Mouse (Mus musculus): ENCODE results near the gene Zfyve21. TPM values are rescaled to one million over a fixed set of nuclear protein-coding genes. Genes with fewer than 3 reads are reported as not detected.

The Zfyve21 gene
- polyA plus RNA-seq, 1 experiment from 2014 or later: 95.6 TPM

DNA sequence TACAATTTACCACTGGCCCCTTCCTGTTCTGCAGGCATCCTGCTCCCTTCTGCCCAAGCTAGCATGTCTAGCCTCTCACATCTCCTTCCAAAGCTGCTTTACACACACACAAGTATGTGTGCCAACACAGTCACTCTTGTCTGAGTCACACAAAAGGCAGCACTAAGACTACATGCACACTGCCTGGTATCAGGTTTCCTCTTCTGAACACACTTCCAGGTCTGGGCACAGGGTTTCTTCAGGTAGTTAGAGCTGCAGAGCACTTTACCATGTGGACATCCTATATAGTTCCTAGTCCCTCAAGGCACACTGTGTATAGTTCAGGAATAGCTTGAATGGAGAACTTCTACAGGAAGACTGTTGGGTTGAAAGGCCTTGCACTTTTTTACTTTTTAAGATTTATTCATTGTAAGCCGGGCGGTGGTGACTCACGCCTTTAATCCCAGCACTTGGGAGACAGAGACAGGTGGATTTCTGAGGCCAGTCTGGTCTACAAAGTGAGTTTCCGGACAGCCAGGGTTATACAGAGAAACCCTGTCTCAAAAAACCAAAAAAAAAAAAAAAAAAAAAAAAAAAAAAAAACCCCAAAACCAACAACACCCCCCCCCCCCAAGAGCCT, 50.3 kb downstream of the Zfyve21 start:
- WGBS: 86% methylated on average over 4 of the region's 4 CpGs
- DNase-seq (ENCODE audit: low spot score): no peak
- no peak overlapping the region for H3K4me2 ChIP-seq
- no peaks in the 10 kb centered on the region for H3K27me3 ChIP-seq (replicated peaks; ENCODE audit: control insufficient read depth, insufficient read depth, low read length)
- no peak for ATAC-seq (replicated peaks; ENCODE audit: low FRiP score)
- H3K4me3 ChIP-seq (ENCODE audit: low read depth, low read length): no peak overlapping the region
- no peaks in the 10 kb centered on the region for H3K9me3 ChIP-seq (ENCODE audit: control insufficient read depth, low read length)
- H3K36me3 ChIP-seq (ENCODE audit: control insufficient read depth, insufficient read depth, low read length): peaks cover 2% of the 10 kb centered on the region; the same call in 1 of the 2 replicates
- no peak overlapping the region for H3K9ac ChIP-seq (ENCODE audit: low read depth, low read length)
- H3K27ac ChIP-seq (ENCODE audit: low read depth, low read length): no peak overlapping the region
- no peaks in the 10 kb centered on the region for H3K4me1 ChIP-seq (replicated peaks; ENCODE audit: control insufficient read depth, insufficient read depth, low read length)

DNA sequence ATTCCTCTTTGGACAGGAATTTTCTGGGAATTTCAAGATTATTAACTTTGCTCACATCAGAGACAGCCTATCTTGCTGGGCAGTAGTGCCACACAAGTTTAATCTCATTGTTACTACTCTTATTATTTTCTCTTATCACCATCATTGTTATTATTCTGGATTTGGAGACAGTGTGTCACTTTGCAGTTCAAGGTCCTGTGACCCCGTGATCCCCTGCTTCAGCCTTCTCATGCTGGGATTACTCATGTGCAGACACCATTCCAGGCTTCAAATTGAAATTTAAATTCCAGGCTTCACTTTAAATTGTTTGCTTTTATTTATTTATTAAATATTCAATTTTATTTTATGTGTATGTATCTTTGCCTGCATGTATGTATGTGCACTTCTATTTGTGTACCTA, 55.8 kb downstream of the Zfyve21 start:
- no peak overlapping the region for H3K4me3 ChIP-seq (ENCODE audit: low read depth, low read length)
- WGBS: 85% methylated on average over 1 of the region's 1 CpGs
- no peaks in the 10 kb centered on the region; the same call in 1 of the 2 replicates for H3K36me3 ChIP-seq (ENCODE audit: control insufficient read depth, insufficient read depth, low read length)
- no peak overlapping the region for H3K27ac ChIP-seq (ENCODE audit: low read depth, low read length)
- H3K4me1 ChIP-seq (replicated peaks; ENCODE audit: control insufficient read depth, insufficient read depth, low read length): no peaks in the 10 kb centered on the region
- H3K4me2 ChIP-seq: no peak overlapping the region
- no peak for DNase-seq (ENCODE audit: low spot score)
- no peaks in the 10 kb centered on the region for H3K9me3 ChIP-seq (ENCODE audit: control insufficient read depth, low read length)
- H3K9ac ChIP-seq (ENCODE audit: low read depth, low read length): no peak overlapping the region
- no peak for ATAC-seq (replicated peaks; ENCODE audit: low FRiP score)
- H3K27me3 ChIP-seq (replicated peaks; ENCODE audit: control insufficient read depth, insufficient read depth, low read length): no peaks in the 10 kb centered on the region

- ATAC-seq (replicated peaks; ENCODE audit: low FRiP score): no peak
Measured at GRCm38 (mm10) chr12:111870811-111871210, 56.8 kb downstream of the Zfyve21 start.

GRCm38 (mm10) chr12:111872079-111872478, 58.1 kb downstream of the Zfyve21 start:
- Histone ChIP-seq H3K9ac (ENCODE audit: low read depth, low read length) (no peak overlapping the region), H3K4me1 (replicated peaks; ENCODE audit: control insufficient read depth, insufficient read depth, low read length) (0 out of 2 replicates have a peak, but pooled peaks cover 3% of the 10 kb centered on the region), H3K4me3 (ENCODE audit: low read depth, low read length) (no peak overlapping the region), H3K9me3 (ENCODE audit: control insufficient read depth, low read length) (no peaks in the 10 kb centered on the region), H3K36me3 (ENCODE audit: control insufficient read depth, insufficient read depth, low read length) (no peaks in the 10 kb centered on the region; the same call in 1 of the 2 replicates), H3K27me3 (replicated peaks; ENCODE audit: control insufficient read depth, insufficient read depth, low read length) (no peaks in the 10 kb centered on the region), H3K27ac (ENCODE audit: low read depth, low read length) (no peak overlapping the region), H3K4me2 (no peak overlapping the region)
- no peak for DNase-seq (ENCODE audit: low spot score)
- no peak for ATAC-seq (replicated peaks; ENCODE audit: low FRiP score)
- 63% methylated on average over 5 of the region's 5 CpGs for WGBS

More at GRCm38 (mm10) chr12:111870811-111871210, 56.8 kb downstream of the Zfyve21 start:
- Histone ChIP-seq H3K27ac (ENCODE audit: low read depth, low read length) (no peak overlapping the region), H3K4me3 (ENCODE audit: low read depth, low read length) (no peak overlapping the region), H3K27me3 (replicated peaks; ENCODE audit: control insufficient read depth, insufficient read depth, low read length) (no peaks in the 10 kb centered on the region), H3K36me3 (ENCODE audit: control insufficient read depth, insufficient read depth, low read length) (no peaks in the 10 kb centered on the region; the same call in 1 of the 2 replicates), H3K9me3 (ENCODE audit: control insufficient read depth, low read length) (no peaks in the 10 kb centered on the region), H3K9ac (ENCODE audit: low read depth, low read length) (no peak overlapping the region), H3K4me1 (replicated peaks; ENCODE audit: control insufficient read depth, insufficient read depth, low read length) (0 out of 2 replicates have a peak, but pooled peaks cover 2% of the 10 kb centered on the region), H3K4me2 (no peak overlapping the region)
- DNase-seq (ENCODE audit: low spot score): no peak
- 92% methylated on average over 7 of the region's 7 CpGs for WGBS

GRCm38 (mm10) chr12:111874601-111875140, 60.7 kb downstream of the Zfyve21 start:
- Histone ChIP-seq H3K27me3 (replicated peaks; ENCODE audit: control insufficient read depth, insufficient read depth, low read length) (no peaks in the 10 kb centered on the region), H3K27ac (ENCODE audit: low read depth, low read length) (no peak overlapping the region), H3K4me3 (ENCODE audit: low read depth, low read length) (no peak overlapping the region), H3K4me1 (replicated peaks; ENCODE audit: control insufficient read depth, insufficient read depth, low read length) (0 out of 2 replicates have a peak, but pooled peaks cover 3% of the 10 kb centered on the region), H3K36me3 (ENCODE audit: control insufficient read depth, insufficient read depth, low read length) (no peaks in the 10 kb centered on the region), H3K9ac (ENCODE audit: low read depth, low read length) (no peak overlapping the region), H3K4me2 (no peak overlapping the region), H3K9me3 (ENCODE audit: control insufficient read depth, low read length) (no peaks in the 10 kb centered on the region)
- DNase-seq (ENCODE audit: low spot score): no peak
- WGBS: 77% methylated on average over 1 of the region's 1 CpGs
- ATAC-seq (replicated peaks; ENCODE audit: low FRiP score): no peak

DNA sequence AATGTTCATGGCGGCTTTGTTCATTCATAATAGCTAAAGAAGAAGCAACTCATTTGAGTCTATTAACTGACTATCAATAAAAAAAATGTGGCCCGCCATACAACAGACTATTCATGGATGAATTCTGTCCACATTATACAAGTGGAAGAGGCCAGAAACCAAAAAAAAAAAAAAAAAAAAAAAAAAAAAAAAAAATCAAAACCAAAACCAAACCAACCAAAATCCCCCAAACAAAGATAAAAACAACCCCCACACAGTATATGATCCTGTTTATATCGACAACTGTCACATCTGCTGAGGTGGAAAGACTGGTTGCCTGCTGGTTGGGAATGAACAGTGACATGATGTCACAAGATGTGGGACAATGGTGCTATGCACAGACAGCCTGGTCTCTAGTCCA, 61.5 kb downstream of the Zfyve21 start:
- 87% methylated on average over 3 of the region's 3 CpGs for WGBS
- no peaks in the 10 kb centered on the region for H3K36me3 ChIP-seq (ENCODE audit: control insufficient read depth, insufficient read depth, low read length)
- ATAC-seq (replicated peaks; ENCODE audit: low FRiP score) (no peak), DNase-seq (ENCODE audit: low spot score) (no peak)
- H3K4me2 ChIP-seq: no peak overlapping the region
- no peak overlapping the region for H3K27ac ChIP-seq (ENCODE audit: low read depth, low read length)
- no peak overlapping the region for H3K9ac ChIP-seq (ENCODE audit: low read depth, low read length)
- no peaks in the 10 kb centered on the region for H3K27me3 ChIP-seq (replicated peaks; ENCODE audit: control insufficient read depth, insufficient read depth, low read length)
- no peaks in the 10 kb centered on the region for H3K9me3 ChIP-seq (ENCODE audit: control insufficient read depth, low read length)
- no peak overlapping the region for H3K4me3 ChIP-seq (ENCODE audit: low read depth, low read length)
- H3K4me1 ChIP-seq (replicated peaks; ENCODE audit: control insufficient read depth, insufficient read depth, low read length): 0 out of 2 replicates have a peak, but pooled peaks cover 3% of the 10 kb centered on the region

DNA sequence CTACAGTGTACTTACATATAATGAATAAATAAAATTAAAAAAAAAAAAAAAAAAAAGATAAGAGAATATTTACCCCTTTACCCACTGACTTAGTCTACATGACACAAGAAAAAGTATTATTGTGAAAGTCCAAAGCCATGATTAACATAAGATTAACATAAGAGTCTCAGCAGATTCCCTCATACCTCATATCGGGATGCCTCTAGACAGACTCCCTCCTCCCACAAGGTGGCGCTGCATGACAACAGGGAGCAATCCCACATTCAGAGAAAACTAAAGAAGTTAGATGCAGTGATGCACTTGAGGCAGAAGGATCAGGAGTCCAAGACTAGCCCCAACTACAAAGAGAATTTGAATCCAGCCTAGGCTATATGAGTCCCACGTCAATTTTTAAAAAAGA, 64.2 kb downstream of the Zfyve21 start:
- H3K9ac ChIP-seq (ENCODE audit: low read depth, low read length): no peak overlapping the region
- H3K4me3 ChIP-seq (ENCODE audit: low read depth, low read length): no peak overlapping the region
- no peak overlapping the region for H3K27ac ChIP-seq (ENCODE audit: low read depth, low read length)
- DNase-seq (ENCODE audit: low spot score): peak; percentile 72
- ATAC-seq (replicated peaks; ENCODE audit: low FRiP score): peak; percentile 75
- no peaks in the 10 kb centered on the region for H3K36me3 ChIP-seq (ENCODE audit: control insufficient read depth, insufficient read depth, low read length)
- H3K4me2 ChIP-seq: no peak overlapping the region
- no peaks in the 10 kb centered on the region for H3K27me3 ChIP-seq (replicated peaks; ENCODE audit: control insufficient read depth, insufficient read depth, low read length)
- WGBS: 15% methylated on average over 3 of the region's 3 CpGs
- no peaks in the 10 kb centered on the region for H3K9me3 ChIP-seq (ENCODE audit: control insufficient read depth, low read length)
- H3K4me1 ChIP-seq (replicated peaks; ENCODE audit: control insufficient read depth, insufficient read depth, low read length): peaks cover 13% of the 10 kb centered on the region
